Mouse (Mus musculus) myocyte (in vitro differentiated cells): ENCODE data around the gene Myh14. TPM values are rescaled to one million over a fixed set of nuclear protein-coding genes. Genes with fewer than 3 reads are reported as not detected.

Experiments used
- H3K27me3 ChIP-seq: one replicate; pipeline ENCODE4 v1.6.1; 2011; ENCODE audit not compliant: control insufficient read depth, insufficient read depth, insufficient read length
- H3K36me3 ChIP-seq: one replicate; pipeline ENCODE4 v1.6.1; 2011; ENCODE audit not compliant: control insufficient read depth, insufficient read depth
- H3K4me2 ChIP-seq: one replicate; pipeline ENCODE4 v1.6.1; 2011; ENCODE audit warnings: low read depth, control low read depth
- H3K4me3 ChIP-seq: one replicate; pipeline ENCODE4 v1.5.1; 2011; ENCODE audit warnings: mild to moderate bottlenecking, control low read depth, moderate library complexity
- H3K79me2 ChIP-seq: one replicate; pipeline ENCODE4 v1.6.1; 2011; ENCODE audit not compliant: control insufficient read depth, insufficient read depth
- H3ac ChIP-seq: one replicate; pipeline ENCODE4 v1.6.1; 2011; ENCODE audit not compliant: control insufficient read depth, insufficient read length
- CEBPB ChIP-seq: IDR thresholded peaks from 2 replicates; pipeline ENCODE4 v1.6.1; 2011; ENCODE audit warnings: mild to moderate bottlenecking, moderate library complexity; ENCODE audit not compliant: poor library complexity, insufficient read depth, severe bottlenecking
- E2F4 ChIP-seq: IDR thresholded peaks from one replicate; pipeline ENCODE4 v1.6.1; 2011; ENCODE audit warnings: mild to moderate bottlenecking, control low read depth, moderate library complexity; ENCODE audit not compliant: insufficient read depth
- MAX ChIP-seq: IDR thresholded peaks from one replicate; pipeline ENCODE4 v1.6.1; 2011; ENCODE audit warnings: low read depth, mild to moderate bottlenecking, control low read depth
- MYOD1 ChIP-seq, 3 experiments: IDR thresholded peaks; one replicate each; pipeline ENCODE4 v1.6.1; 2011; ENCODE audit warnings: control low read depth in 2 of 3, low read depth in 2 of 3, mild to moderate bottlenecking in 2 of 3, moderate library complexity in 1 of 3; ENCODE audit not compliant: insufficient read length in 2 of 3, control insufficient read depth in 1 of 3
- MYOG ChIP-seq, 3 experiments: IDR thresholded peaks; one replicate each; pipeline ENCODE4 v1.6.1; 2011; ENCODE audit warnings: control low read depth in 2 of 3, low read depth in 2 of 3, mild to moderate bottlenecking in 2 of 3; ENCODE audit not compliant: insufficient read length in 2 of 3, control insufficient read depth in 1 of 3, insufficient read depth in 1 of 3
- POLR2A ChIP-seq: IDR thresholded peaks from one replicate; pipeline ENCODE4 v1.6.1; 2011; ENCODE audit warnings: low read depth, mild to moderate bottlenecking, control low read depth, moderate library complexity; ENCODE audit not compliant: insufficient read length
- POLR2AphosphoS2 ChIP-seq: IDR thresholded peaks from one replicate; pipeline ENCODE4 v1.6.1; 2011; ENCODE audit warnings: low read depth, control low read depth; ENCODE audit not compliant: insufficient read length
- REST ChIP-seq: IDR thresholded peaks from one replicate; pipeline ENCODE4 v1.6.1; 2011; ENCODE audit warnings: mild to moderate bottlenecking, control low read depth, moderate library complexity; ENCODE audit not compliant: insufficient read depth, insufficient read length
- SRF ChIP-seq: IDR thresholded peaks from one replicate; pipeline ENCODE4 v1.6.1; 2011; ENCODE audit warnings: low read depth; ENCODE audit not compliant: control insufficient read depth, insufficient read length
- TCF12 ChIP-seq: IDR thresholded peaks from one replicate; pipeline ENCODE4 v1.6.1; 2011; ENCODE audit warnings: mild to moderate bottlenecking, control low read depth; ENCODE audit not compliant: poor library complexity, insufficient read depth, severe bottlenecking
- TCF3 ChIP-seq: IDR thresholded peaks from one replicate; pipeline ENCODE4 v1.6.1; 2011; ENCODE audit warnings: low read depth, control low read depth; ENCODE audit not compliant: insufficient read length
- USF1 ChIP-seq: IDR thresholded peaks from one replicate; pipeline ENCODE4 v1.6.1; 2011; ENCODE audit warnings: low read depth, mild to moderate bottlenecking, control low read depth, moderate library complexity
- polyA plus RNA-seq: library from polyadenylated mRNA; unstranded; fragments of >200 nt; fragmentation: generic; extraction: Trizol; gene quantifications from one replicate; pipeline ENCODE4 v1.2.1, GENCODE M21; 2012; ENCODE audit warnings: missing spikeins

Myh14 gene
- polyA plus RNA-seq, 1 experiment: 0.17 TPM

GRCm38 (mm10) chr7:44625241-44626067 is 45.2 kb downstream of the Myh14 start:
- no peak overlapping the region for H3K4me2 ChIP-seq
- no peaks in the 10 kb centered on the region for H3K36me3 ChIP-seq
- peaks cover 30% of the 10 kb centered on the region for H3K27me3 ChIP-seq
- no peak overlapping the region for H3K4me3 ChIP-seq
- H3K79me2 ChIP-seq: no peaks in the 10 kb centered on the region
- no peak overlapping the region for H3ac ChIP-seq
- TF ChIP-seq MAX (no peak), E2F4 (no peak)

- H3K27me3 ChIP-seq: peaks cover 24% of the 10 kb centered on the region
- no peak overlapping the region for H3K4me3 ChIP-seq
- no peaks in the 10 kb centered on the region for H3K79me2 ChIP-seq
- no peak overlapping the region for H3K4me2 ChIP-seq
- H3ac ChIP-seq: no peak overlapping the region
- TF ChIP-seq MYOG (IDR thresholded peaks at IDR 0.05; ENCODE audit: control insufficient read depth in 1 of 3, insufficient read depth in 1 of 3, insufficient read length in 2 of 3, low read depth in 2 of 3): no peak
- no peak for TF ChIP-seq REST
- no peaks in the 10 kb centered on the region for H3K36me3 ChIP-seq
Measured at GRCm38 (mm10) chr7:44624828-44625227, 45.8 kb downstream of the Myh14 start.

- Histone ChIP-seq H3K79me2 (no peaks in the 10 kb centered on the region), H3ac (no peak overlapping the region), H3K27me3 (peaks cover 21% of the 10 kb centered on the region), H3K4me3 (no peak overlapping the region), H3K4me2 (no peak overlapping the region), H3K36me3 (no peaks in the 10 kb centered on the region)
- no peak for TF ChIP-seq REST
- TF ChIP-seq TCF3: no peak
- no peak for TF ChIP-seq MAX
- no peak for TF ChIP-seq E2F4
- no peak for TF ChIP-seq SRF
- no peak for TF ChIP-seq POLR2AphosphoS2
- no peak for TF ChIP-seq TCF12
- TF ChIP-seq POLR2A: no peak
- TF ChIP-seq CEBPB: no peak
Measured at GRCm38 (mm10) chr7:44624543-44624826, 46.2 kb downstream of the Myh14 start.

DNA sequence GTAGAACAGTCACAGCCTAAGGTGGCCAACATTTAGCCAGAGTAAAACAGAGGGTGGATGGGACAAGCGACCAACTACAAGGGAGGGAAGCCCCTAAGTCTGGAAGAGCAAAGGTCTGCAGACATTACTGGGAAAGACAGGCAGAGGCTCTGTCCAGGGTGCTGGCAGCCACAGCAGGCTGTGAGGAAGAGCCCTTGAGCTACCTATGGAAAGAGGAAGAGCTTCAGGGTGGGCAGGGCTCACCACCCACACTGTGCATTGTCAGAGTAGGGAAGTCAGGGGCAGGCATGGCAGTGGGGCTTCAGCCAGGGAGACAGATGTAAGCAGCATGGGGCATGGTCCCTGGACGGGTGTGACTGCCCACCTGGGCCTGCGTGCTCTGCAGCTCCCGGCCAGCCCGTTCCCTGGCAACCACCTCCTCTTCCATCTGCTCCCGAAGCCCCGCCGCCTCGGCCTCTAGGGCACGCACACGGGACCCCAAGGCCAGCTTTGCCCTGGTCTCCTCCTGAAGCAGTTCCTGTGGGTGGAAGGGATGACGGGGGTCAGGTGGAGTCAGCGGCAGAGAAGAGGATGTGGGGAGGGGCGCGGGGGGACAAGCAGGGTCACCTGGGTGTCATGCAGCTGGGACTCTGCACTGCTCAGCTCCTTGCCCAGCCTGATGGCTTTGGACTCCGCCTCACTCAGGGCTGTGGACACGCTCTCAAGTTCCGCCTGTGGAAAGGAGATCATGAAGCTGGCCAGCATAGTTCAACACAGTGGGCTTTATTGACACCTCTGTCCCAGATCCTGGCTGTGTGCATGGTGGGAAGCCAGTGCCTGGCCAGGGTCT is 46.7 kb downstream of the Myh14 start:
- TF ChIP-seq POLR2AphosphoS2 (no peak), CEBPB (no peak), TCF12 (no peak), REST (peak; percentile 74)
- Histone ChIP-seq H3K4me3 (no peak overlapping the region), H3K36me3 (no peaks in the 10 kb centered on the region), H3K4me2 (no peak overlapping the region), H3K79me2 (no peaks in the 10 kb centered on the region), H3K27me3 (peaks cover 19% of the 10 kb centered on the region), H3ac (no peak overlapping the region)

DNA sequence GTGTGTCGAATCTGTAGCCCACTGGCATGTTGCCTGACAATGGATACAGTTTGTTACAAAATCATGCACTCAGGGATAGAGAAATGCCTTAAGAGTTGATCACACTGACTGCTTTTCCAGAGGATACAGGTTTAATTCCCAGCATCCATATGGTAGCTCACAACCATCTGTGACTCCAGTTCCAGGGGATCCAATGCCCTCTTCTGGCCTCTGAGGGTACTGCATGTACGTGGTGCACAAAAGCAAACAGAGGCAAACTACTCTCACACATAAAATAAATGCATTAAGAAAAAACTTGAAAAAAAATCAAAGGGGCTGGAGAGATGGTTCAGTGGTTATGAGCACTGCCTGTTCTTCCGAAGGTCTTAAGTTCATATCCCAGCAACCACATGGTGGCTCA is 53.6 kb downstream of the Myh14 start:
- no peak for TF ChIP-seq MYOD1 (IDR thresholded peaks at IDR 0.05; ENCODE audit: control insufficient read depth in 1 of 3, insufficient read length in 2 of 3, low read depth in 2 of 3)
- TF ChIP-seq TCF12: no peak
- no peak for TF ChIP-seq SRF
- no peak for TF ChIP-seq TCF3
- TF ChIP-seq MYOG (IDR thresholded peaks at IDR 0.05; ENCODE audit: control insufficient read depth in 1 of 3, insufficient read depth in 1 of 3, insufficient read length in 2 of 3, low read depth in 2 of 3): no peak
- TF ChIP-seq E2F4: no peak
- TF ChIP-seq POLR2A: no peak
- TF ChIP-seq MAX: no peak
- TF ChIP-seq POLR2AphosphoS2: no peak
- no peak for TF ChIP-seq REST
- no peak for TF ChIP-seq CEBPB
- no peak for TF ChIP-seq USF1
- no peak overlapping the region for H3K4me3 ChIP-seq
- peaks cover 39% of the 10 kb centered on the region for H3K27me3 ChIP-seq
- H3K79me2 ChIP-seq: no peaks in the 10 kb centered on the region
- no peaks in the 10 kb centered on the region for H3K36me3 ChIP-seq
- no peak overlapping the region for H3K4me2 ChIP-seq
- no peak overlapping the region for H3ac ChIP-seq
